Mouse (Mus musculus): ENCODE data around the gene Bmp2k. TPM values are rescaled to one million over a fixed set of nuclear protein-coding genes. Genes with fewer than 3 reads are reported as not detected.

Gene Bmp2k
- polyA plus RNA-seq (2014; fragmentation: Nextera tagmentation; extraction: Ambion mirVana), result 8.1 and 8.3 TPM in 2 replicates

DNA sequence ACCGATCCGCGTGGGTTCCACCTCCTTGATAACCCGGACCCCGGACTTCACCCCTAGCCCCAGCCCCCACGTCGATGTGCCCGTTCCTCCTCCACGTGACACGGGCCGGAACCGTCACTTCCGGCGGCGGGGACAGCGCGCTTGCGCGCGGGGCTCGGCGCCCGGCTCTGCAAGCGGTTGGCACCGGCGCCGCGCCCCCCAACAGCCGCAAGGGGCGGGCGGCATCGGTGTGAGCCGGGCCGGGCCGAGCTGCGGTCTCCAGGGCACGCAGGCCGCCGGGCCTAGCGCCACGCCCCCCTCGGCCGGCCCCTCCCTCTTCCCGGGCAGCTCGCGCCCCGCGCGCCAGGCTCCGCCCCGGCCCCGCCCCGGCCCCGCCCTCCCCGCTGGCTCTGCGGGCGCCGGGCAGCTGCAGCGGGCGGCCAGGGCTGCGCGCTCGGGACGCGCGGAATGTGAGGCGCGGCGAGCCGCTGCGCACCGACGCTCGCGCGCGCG, at the start of gene Bmp2k:
Gene Bmp2k, plus strand, starts transcription at position 380 of the 492 bp plus-strand sequence.
- ATAC-seq (ENCODE audit: insufficient number of reproducible peaks, insufficient read depth, low FRiP score, low read depth), result peak; percentile 96

DNA sequence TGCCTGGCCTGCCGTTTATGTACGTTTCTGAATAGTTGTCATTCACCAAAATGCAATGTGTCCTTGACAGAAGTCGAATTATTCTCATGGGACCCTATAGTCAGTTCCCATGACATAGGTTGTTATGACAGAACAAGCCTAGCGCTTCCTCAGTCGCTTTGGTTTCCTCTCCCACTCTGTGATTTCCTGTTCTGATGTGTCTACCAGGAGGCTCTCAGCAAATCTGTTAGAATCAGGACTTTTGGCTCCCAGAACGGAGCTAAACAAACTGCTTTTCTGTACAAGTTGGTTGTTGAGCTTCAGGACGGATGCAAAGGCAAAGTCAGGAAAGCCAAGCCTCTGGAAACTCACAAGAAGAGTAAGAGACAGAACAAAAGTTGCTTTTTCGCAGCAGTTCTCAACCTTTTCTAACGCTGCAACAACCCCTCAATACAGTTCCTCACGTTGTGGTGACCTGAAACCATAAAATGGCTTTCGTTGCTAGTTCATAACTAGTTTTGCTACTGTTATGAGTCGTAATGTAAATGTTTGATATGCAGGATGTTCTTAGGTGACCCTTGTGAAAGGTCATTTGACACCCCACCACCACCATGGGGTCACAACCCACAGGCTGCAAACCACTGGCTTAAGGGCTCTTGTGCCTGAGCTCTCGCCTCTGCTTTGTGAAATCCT, 48.5 kb upstream of the Bmp2k start:
- no peak overlapping the region for H3K9ac ChIP-seq (ENCODE audit: low read length)
- peaks cover 0 to 9% of the 10 kb centered on the region in 2 experiments; a peak in 1 of 4 replicates for H3K4me1 ChIP-seq (ENCODE audit: control insufficient read depth in 2 of 2, insufficient read depth in 2 of 2, low read length in 2 of 2)
- no peaks in the 10 kb centered on the region for H3K36me3 ChIP-seq (ENCODE audit: control insufficient read depth, insufficient read depth, low read length)
- no peak overlapping the region for H3K4me2 ChIP-seq (ENCODE audit: low read length)
- H3K4me3 ChIP-seq (ENCODE audit: control insufficient read depth in 1 of 2, insufficient read depth in 1 of 2, low read depth in 1 of 2, low read length in 2 of 2), result no peak overlapping the region
- WGBS, result 73% methylated on average over 13 of the region's 13 CpGs
- ATAC-seq (ENCODE audit: insufficient number of reproducible peaks, insufficient read depth, low FRiP score, low read depth), result no peak
- H3K27me3 ChIP-seq (ENCODE audit: control insufficient read depth, insufficient read depth, low read length), result no peaks in the 10 kb centered on the region
- H3K9me3 ChIP-seq (ENCODE audit: control insufficient read depth, low read length), result no peaks in the 10 kb centered on the region
- H3K27ac ChIP-seq (replicated peaks in 1 of 2; ENCODE audit: control insufficient read depth in 1 of 2, insufficient read depth in 1 of 2, low read depth in 2 of 2, low read length in 2 of 2), result peak overlapping the region in 1 of 2 experiments; percentile 60; a peak in 2 of 4 replicates

More for the DNA sequence above, at the start of gene Bmp2k:
- Histone ChIP-seq H3K27me3 (ENCODE audit: control insufficient read depth, insufficient read depth, low read length) (no peaks in the 10 kb centered on the region), H3K9me3 (ENCODE audit: control insufficient read depth, low read length) (no peaks in the 10 kb centered on the region), H3K9ac (ENCODE audit: low read length) (peak within 1 kb of the TSS; percentile 90), H3K4me1 (ENCODE audit: control insufficient read depth in 2 of 2, insufficient read depth in 2 of 2, low read length in 2 of 2) (peaks cover 6 to 10% of the 10 kb centered on the region in 2 experiments), H3K4me2 (ENCODE audit: low read length) (peak within 1 kb of the TSS; percentile 94), H3K4me3 (ENCODE audit: control insufficient read depth in 1 of 2, insufficient read depth in 1 of 2, low read depth in 1 of 2, low read length in 2 of 2) (peak within 1 kb of the TSS; percentile 87), H3K27ac (replicated peaks in 1 of 2; ENCODE audit: control insufficient read depth in 1 of 2, insufficient read depth in 1 of 2, low read depth in 2 of 2, low read length in 2 of 2) (peak within 1 kb of the TSS; percentile 92 to 97), H3K36me3 (ENCODE audit: control insufficient read depth, insufficient read depth, low read length) (no peaks in the 10 kb centered on the region)
- 0% methylated on average over 21 of the region's 78 CpGs for WGBS

DNA sequence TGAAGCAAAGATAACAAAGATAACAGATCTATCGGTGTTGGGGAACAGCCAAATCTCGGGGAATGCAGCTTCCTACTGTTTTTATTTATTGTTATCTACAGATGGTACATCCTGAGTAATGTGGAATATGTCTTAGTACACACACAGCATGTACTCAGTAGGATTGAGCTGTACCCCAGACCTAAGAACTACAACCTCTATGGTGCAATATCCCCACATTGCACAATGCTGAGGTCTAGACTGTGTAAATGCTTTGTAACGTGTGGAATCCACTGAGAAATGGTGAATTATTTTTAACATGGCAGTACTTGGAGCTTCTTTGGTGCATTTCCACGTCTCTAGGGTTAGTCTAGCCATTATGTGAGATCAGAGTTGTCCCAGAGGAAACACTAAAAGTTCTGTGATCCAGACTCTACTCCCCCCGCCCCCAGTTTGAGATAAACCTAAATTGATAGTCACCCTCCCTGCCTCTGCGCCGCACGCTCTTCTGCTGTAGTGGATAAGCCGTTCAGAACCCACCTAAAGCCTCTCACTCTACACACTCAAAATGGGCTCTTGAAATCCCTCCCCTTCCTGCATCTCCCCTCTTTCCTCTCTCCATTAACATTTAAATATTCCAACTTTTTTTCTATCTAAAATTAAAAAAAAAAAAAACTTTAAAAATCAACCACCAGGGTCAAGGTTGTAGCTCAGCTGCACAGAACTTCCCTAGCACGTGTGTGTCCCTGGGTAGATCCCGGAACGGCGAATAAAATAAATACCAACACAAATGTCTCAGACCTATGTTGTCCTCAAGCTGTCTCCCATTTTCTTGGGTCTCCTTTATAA, 47.4 kb upstream of the Bmp2k start:
- no peak for ATAC-seq (ENCODE audit: insufficient number of reproducible peaks, insufficient read depth, low FRiP score, low read depth)
- no peak overlapping the region for H3K27ac ChIP-seq (replicated peaks in 1 of 2; ENCODE audit: control insufficient read depth in 1 of 2, insufficient read depth in 1 of 2, low read depth in 2 of 2, low read length in 2 of 2)
- no peak overlapping the region for H3K4me2 ChIP-seq (ENCODE audit: low read length)
- H3K27me3 ChIP-seq (ENCODE audit: control insufficient read depth, insufficient read depth, low read length), result no peaks in the 10 kb centered on the region
- H3K9ac ChIP-seq (ENCODE audit: low read length), result no peak overlapping the region
- peaks cover 0 to 9% of the 10 kb centered on the region in 2 experiments; a peak in 1 of 4 replicates for H3K4me1 ChIP-seq (ENCODE audit: control insufficient read depth in 2 of 2, insufficient read depth in 2 of 2, low read length in 2 of 2)
- WGBS, result 72% methylated on average over 13 of the region's 13 CpGs
- H3K9me3 ChIP-seq (ENCODE audit: control insufficient read depth, low read length), result no peaks in the 10 kb centered on the region
- H3K4me3 ChIP-seq (ENCODE audit: control insufficient read depth in 1 of 2, insufficient read depth in 1 of 2, low read depth in 1 of 2, low read length in 2 of 2), result no peak overlapping the region
- no peaks in the 10 kb centered on the region for H3K36me3 ChIP-seq (ENCODE audit: control insufficient read depth, insufficient read depth, low read length)

DNA sequence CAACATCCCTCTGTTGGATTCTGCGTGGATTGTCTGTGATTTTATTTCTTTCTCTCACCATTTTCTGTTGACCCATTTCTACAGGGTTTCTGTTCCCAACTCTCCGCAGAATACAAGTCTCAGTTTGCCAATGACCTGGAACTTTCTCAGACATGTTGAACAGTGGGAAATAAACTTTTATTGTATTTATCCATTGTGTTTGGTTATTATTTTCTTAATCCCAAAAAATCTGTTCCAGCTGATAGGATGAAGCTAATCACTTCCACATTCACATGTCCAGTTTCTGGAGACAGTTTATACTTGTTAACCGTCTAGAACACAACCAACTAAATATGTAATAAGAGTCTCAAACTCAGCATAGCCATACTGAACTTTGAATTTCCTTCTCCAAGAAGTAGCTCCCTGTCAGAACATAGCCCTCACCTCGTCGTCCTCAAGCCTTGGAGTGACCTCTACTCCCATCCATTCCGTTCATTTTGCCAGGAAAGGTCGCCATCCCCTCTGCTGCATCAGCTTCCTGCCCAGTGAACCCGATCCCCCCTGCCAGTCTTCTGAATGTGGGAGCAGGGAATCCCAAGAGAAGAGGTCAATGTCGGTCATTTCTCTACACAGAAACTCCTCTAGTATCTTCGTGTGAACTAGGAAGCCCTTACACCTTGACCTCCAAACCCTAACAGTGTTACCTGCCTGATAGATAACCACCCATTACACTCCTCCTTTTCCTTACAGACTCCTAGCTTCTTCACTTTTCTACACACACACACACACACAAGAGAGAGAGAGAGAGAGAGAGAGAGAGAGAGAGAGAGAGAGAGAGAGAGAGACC, 46.6 kb upstream of the Bmp2k start:
- H3K27ac ChIP-seq (replicated peaks in 1 of 2; ENCODE audit: control insufficient read depth in 1 of 2, insufficient read depth in 1 of 2, low read depth in 2 of 2, low read length in 2 of 2), result no peak overlapping the region
- H3K4me1 ChIP-seq (ENCODE audit: control insufficient read depth in 2 of 2, insufficient read depth in 2 of 2, low read length in 2 of 2), result peaks cover 0 to 9% of the 10 kb centered on the region in 2 experiments; a peak in 1 of 4 replicates
- no peaks in the 10 kb centered on the region for H3K27me3 ChIP-seq (ENCODE audit: control insufficient read depth, insufficient read depth, low read length)
- H3K4me3 ChIP-seq (ENCODE audit: control insufficient read depth in 1 of 2, insufficient read depth in 1 of 2, low read depth in 1 of 2, low read length in 2 of 2), result no peak overlapping the region
- no peak overlapping the region for H3K4me2 ChIP-seq (ENCODE audit: low read length)
- no peaks in the 10 kb centered on the region for H3K9me3 ChIP-seq (ENCODE audit: control insufficient read depth, low read length)
- no peaks in the 10 kb centered on the region for H3K36me3 ChIP-seq (ENCODE audit: control insufficient read depth, insufficient read depth, low read length)
- 80% methylated on average over 10 of the region's 10 CpGs for WGBS
- no peak for ATAC-seq (ENCODE audit: insufficient number of reproducible peaks, insufficient read depth, low FRiP score, low read depth)
- no peak overlapping the region for H3K9ac ChIP-seq (ENCODE audit: low read length)

DNA sequence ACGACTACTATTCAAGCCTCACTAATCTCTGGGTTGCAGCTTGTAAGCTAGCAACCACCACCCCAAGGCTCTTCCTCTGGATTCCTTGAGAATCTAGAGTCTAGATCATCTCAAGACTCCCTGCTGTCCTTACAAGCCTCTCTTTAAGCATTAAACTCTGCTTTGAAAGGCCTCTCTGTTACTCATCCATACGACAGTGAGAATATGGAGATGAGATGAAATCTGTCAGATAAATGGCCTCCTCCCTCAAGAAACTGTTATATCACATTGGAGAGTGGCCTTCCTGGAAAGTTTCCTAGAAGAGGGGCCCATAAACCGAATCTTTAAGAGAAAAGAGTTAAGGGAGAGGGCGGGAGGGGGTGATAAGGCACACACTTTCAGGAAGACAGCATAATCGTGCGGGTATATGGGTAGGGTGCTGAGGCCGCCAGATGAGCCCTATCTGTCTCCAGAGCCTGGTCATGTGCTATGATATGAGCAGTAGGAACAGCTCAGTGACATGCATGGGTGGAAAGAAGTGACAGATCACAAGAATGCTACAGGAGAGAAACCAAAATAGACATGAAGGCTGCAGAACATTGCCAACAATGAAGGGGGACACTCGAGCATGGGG, 45.9 kb upstream of the Bmp2k start:
- H3K27ac ChIP-seq (replicated peaks in 1 of 2; ENCODE audit: control insufficient read depth in 1 of 2, insufficient read depth in 1 of 2, low read depth in 2 of 2, low read length in 2 of 2), result no peak overlapping the region

DNA sequence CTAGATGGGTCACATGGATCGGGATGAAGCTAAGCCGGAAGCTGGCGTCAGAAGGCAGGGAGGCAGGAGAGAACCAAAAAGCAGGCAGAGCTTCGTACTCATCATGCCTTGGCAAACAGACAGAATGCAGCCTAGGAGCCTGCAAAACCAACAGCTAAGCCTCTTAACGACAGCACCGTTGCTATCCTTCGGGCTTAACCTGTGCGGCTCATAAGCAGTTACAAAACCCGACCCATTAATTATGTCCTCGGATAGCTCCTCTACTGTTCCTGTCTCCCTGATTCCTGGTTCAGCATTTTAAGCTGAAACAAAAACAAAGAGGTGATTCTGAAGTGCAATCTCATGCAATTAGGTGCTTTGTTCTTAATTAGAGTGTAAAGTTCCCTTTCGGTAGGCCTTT, 43.4 kb upstream of the Bmp2k start:
- no peak overlapping the region for H3K4me3 ChIP-seq (ENCODE audit: control insufficient read depth in 1 of 2, insufficient read depth in 1 of 2, low read depth in 1 of 2, low read length in 2 of 2)
- no peak overlapping the region for H3K27ac ChIP-seq (replicated peaks in 1 of 2; ENCODE audit: control insufficient read depth in 1 of 2, insufficient read depth in 1 of 2, low read depth in 2 of 2, low read length in 2 of 2)
- H3K4me1 ChIP-seq (ENCODE audit: control insufficient read depth in 2 of 2, insufficient read depth in 2 of 2, low read length in 2 of 2), result peaks cover 0 to 9% of the 10 kb centered on the region in 2 experiments; a peak in 1 of 4 replicates
- no peaks in the 10 kb centered on the region for H3K27me3 ChIP-seq (ENCODE audit: control insufficient read depth, insufficient read depth, low read length)
- H3K36me3 ChIP-seq (ENCODE audit: control insufficient read depth, insufficient read depth, low read length), result no peaks in the 10 kb centered on the region
- 83% methylated on average over 11 of the region's 11 CpGs for WGBS
- H3K9ac ChIP-seq (ENCODE audit: low read length), result no peak overlapping the region
- H3K4me2 ChIP-seq (ENCODE audit: low read length), result no peak overlapping the region
- no peaks in the 10 kb centered on the region for H3K9me3 ChIP-seq (ENCODE audit: control insufficient read depth, low read length)
- ATAC-seq (ENCODE audit: insufficient number of reproducible peaks, insufficient read depth, low FRiP score, low read depth), result no peak

More for the DNA sequence above, 45.9 kb upstream of the Bmp2k start:
- WGBS, result 34% methylated on average over 8 of the region's 8 CpGs
- Histone ChIP-seq H3K4me3 (ENCODE audit: control insufficient read depth in 1 of 2, insufficient read depth in 1 of 2, low read depth in 1 of 2, low read length in 2 of 2) (no peak overlapping the region), H3K4me2 (ENCODE audit: low read length) (peak overlapping the region; percentile 11; the same call in 1 of the 2 replicates), H3K9ac (ENCODE audit: low read length) (no peak overlapping the region), H3K9me3 (ENCODE audit: control insufficient read depth, low read length) (no peaks in the 10 kb centered on the region), H3K27me3 (ENCODE audit: control insufficient read depth, insufficient read depth, low read length) (no peaks in the 10 kb centered on the region), H3K4me1 (ENCODE audit: control insufficient read depth in 2 of 2, insufficient read depth in 2 of 2, low read length in 2 of 2) (peaks cover 0 to 9% of the 10 kb centered on the region in 2 experiments; a peak in 1 of 4 replicates), H3K36me3 (ENCODE audit: control insufficient read depth, insufficient read depth, low read length) (no peaks in the 10 kb centered on the region)
- ATAC-seq (ENCODE audit: insufficient number of reproducible peaks, insufficient read depth, low FRiP score, low read depth), result no peak
